Mouse (Mus musculus): ENCODE data around the gene Olfml3. TPM values are rescaled to one million over a fixed set of nuclear protein-coding genes. Genes with fewer than 3 reads are reported as not detected.

Gene Olfml3
- polyA plus RNA-seq (2015; fragmentation: Nextera tagmentation; extraction: Ambion mirVana) = 71.8 and 79.7 TPM in 2 replicates

DNA sequence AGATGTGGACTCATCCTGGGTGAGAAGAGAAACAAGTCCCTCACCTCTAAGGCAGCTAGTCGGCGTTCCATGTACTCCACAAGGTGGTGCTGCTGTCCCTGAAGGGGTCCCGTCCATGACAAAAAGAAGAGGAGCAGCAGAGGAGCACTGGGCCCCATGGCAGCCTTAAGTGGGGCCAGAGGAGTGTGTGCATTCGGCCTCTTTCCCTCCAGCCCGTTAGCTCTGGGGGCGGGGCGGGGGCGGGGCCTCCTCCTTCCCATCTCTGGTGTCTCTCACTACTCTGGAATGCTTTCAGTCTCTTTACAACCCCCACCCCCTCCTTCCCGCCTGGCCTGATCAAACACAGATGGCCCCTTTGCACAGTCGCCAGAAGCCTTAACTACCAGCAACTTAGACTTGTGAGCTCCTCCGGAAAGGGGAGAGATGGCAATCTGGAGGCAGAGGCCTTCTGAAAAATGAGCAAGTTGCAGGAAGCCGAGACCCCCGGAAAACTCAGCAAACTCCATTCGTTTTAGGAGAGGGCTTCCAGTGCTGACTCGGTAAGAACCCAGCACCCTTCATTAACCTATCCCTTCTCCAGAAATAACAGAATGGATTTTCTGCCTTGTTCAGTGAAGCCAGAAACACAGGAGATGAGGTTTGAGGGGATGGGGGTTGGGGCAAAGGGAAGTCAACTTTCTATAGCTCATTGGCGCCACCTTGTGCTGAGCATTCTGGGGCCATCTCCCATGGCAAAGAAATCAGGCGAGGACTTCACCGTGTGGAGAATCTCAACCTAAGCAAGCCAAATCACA lies at the start of gene Olfml3:
Gene Olfml3 (minus strand): TSS at position 224 of the 794 bp plus-strand sequence.
- Histone ChIP-seq H3K27ac (peak within 1 kb of the TSS; percentile 96), H3K27me3 (no peaks in the 10 kb centered on the region), H3K4me1 (peaks cover 51% of the 10 kb centered on the region), H3K9ac (peak within 1 kb of the TSS; percentile 29), H3K9me3 (no peaks in the 10 kb centered on the region), H3K4me3 (peak within 1 kb of the TSS; percentile 47), H3K4me2 (peak within 1 kb of the TSS; percentile 52), H3K36me3 (peaks cover 8% of the 10 kb centered on the region; the same call in 1 of the 2 replicates)
- peak; percentile 85 for ATAC-seq (ENCODE audit: insufficient number of reproducible peaks, low FRiP score, low TSS enrichment, low read depth)
- WGBS = under 1% methylated on average over 18 of the region's 18 CpGs

DNA sequence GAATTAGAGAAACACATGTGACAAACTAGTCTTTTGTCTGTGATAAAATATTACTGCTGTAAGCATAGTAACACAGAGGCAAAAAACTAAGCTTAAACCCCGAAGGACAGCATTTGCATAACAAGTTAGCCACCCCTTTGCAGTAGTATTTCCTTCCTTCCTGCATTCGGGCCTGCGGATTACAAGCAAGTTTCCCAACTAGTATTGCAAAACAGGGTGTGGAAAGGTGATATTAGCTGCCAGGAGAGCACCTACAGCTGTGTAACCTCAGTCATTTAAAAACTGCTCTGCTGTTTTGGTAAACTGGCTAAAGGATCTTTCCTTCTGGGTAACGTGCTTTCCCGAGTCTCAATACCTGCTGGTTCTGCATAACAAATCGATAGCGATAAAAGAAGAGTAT lies 49.4 kb upstream of the Olfml3 start:
- Histone ChIP-seq H3K4me1 (peaks cover 20% of the 10 kb centered on the region; the same call in 1 of the 2 replicates), H3K27ac (0 out of 2 replicates have a peak overlapping the region, but pooled peaks have one; percentile 1), H3K4me2 (no peak overlapping the region), H3K9ac (no peak overlapping the region), H3K27me3 (no peaks in the 10 kb centered on the region), H3K36me3 (no peaks in the 10 kb centered on the region), H3K4me3 (no peak overlapping the region), H3K9me3 (no peaks in the 10 kb centered on the region)
- 63% methylated on average over 7 of the region's 7 CpGs for WGBS
- no peak for ATAC-seq (ENCODE audit: insufficient number of reproducible peaks, low FRiP score, low TSS enrichment, low read depth)

DNA sequence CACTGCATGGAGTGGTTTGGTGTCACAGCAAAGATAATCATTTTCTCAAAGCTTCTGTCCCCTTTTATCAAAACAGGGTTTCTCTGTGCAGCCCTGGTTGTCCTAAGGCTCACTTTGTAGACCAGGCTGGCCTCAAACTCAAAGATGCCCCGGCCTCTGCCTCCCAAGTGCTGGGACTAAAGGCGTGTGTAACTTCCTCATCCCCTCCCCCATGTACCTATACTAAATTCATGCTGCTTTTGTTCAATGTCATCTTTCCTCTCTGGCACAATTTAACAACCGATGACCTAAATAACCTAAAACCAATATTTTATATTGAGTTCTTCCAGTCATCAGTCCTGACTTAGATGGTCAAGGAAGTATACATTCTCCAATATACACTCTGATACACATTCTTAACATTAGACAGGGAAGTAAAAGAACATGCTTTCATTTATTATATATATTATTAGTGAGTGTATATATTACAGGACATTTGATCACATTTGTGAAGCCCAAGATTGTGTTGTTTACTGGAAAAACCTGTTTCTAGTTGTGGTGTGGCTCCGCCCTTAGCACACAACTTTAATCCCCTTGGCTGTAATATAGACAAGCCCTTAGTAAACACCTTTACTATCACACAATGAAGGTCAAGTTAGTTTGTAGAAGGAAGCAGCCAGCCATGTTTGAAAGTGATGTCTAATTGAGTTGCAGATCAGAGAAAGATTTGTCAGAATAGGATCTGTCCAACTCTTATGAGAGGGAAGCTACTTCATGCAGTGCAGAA lies 45.2 kb upstream of the Olfml3 start:
- Histone ChIP-seq H3K4me1 (peaks cover 8% of the 10 kb centered on the region; the same call in 1 of the 2 replicates), H3K9me3 (no peaks in the 10 kb centered on the region), H3K4me3 (no peak overlapping the region), H3K27me3 (no peaks in the 10 kb centered on the region), H3K36me3 (peaks cover 1% of the 10 kb centered on the region; the same call in 1 of the 2 replicates), H3K9ac (no peak overlapping the region), H3K4me2 (no peak overlapping the region), H3K27ac (no peak overlapping the region)
- 83% methylated on average over 4 of the region's 4 CpGs for WGBS
- no peak for ATAC-seq (ENCODE audit: insufficient number of reproducible peaks, low FRiP score, low TSS enrichment, low read depth)

DNA sequence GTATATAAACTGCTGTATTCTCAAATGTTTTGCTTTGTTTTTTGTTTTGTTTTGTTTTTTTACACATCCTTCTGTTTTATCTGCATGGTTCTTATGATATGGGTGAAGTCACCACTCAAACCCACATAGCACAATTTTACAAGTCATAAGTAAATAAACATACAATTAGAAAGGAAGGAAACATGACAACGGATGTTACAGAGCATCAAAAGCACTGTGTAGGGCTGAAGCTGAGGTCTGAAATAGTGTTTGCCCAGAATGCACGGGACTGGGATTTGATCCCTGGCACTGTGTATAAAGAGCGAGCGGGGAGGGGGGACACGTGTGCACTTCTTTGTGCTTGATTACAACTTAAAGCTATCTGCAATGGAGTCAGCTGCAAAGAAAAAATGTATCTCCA lies 43.0 kb upstream of the Olfml3 start:
- no peak overlapping the region for H3K4me2 ChIP-seq
- no peak overlapping the region for H3K4me3 ChIP-seq
- ATAC-seq (ENCODE audit: insufficient number of reproducible peaks, low FRiP score, low TSS enrichment, low read depth) = no peak
- H3K9me3 ChIP-seq = no peaks in the 10 kb centered on the region
- H3K4me1 ChIP-seq = peaks cover 2% of the 10 kb centered on the region; the same call in 1 of the 2 replicates
- WGBS = 83% methylated on average over 5 of the region's 5 CpGs
- peaks cover 15% of the 10 kb centered on the region; the same call in 1 of the 2 replicates for H3K36me3 ChIP-seq
- no peak overlapping the region for H3K9ac ChIP-seq
- no peaks in the 10 kb centered on the region for H3K27me3 ChIP-seq
- no peak overlapping the region for H3K27ac ChIP-seq

DNA sequence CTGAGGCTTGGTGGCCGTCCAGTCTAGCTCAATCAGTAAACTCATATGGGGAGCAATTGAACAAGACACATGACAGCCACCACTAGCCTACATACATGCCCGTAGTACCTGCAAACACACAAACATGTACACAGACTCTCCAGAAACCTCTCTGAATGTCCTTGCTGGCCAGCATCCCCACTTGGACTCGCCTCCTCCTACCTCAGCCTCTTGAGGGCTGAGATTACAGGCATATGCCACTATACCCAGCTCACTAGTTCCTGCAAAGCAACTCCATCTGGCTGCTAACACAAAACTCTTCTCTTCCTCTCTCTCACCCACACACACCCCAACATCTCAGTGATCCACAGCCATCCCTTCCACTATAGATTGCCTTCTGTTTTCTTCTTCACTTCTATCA lies 42.5 kb upstream of the Olfml3 start:
- Histone ChIP-seq H3K27me3 (no peaks in the 10 kb centered on the region), H3K4me3 (no peak overlapping the region), H3K9ac (no peak overlapping the region), H3K4me1 (peaks cover 2% of the 10 kb centered on the region; the same call in 1 of the 2 replicates), H3K9me3 (no peaks in the 10 kb centered on the region), H3K27ac (no peak overlapping the region), H3K4me2 (no peak overlapping the region), H3K36me3 (peaks cover 17% of the 10 kb centered on the region; the same call in 1 of the 2 replicates)
- no peak for ATAC-seq (ENCODE audit: insufficient number of reproducible peaks, low FRiP score, low TSS enrichment, low read depth)
- 97% methylated on average over 3 of the region's 3 CpGs for WGBS

DNA sequence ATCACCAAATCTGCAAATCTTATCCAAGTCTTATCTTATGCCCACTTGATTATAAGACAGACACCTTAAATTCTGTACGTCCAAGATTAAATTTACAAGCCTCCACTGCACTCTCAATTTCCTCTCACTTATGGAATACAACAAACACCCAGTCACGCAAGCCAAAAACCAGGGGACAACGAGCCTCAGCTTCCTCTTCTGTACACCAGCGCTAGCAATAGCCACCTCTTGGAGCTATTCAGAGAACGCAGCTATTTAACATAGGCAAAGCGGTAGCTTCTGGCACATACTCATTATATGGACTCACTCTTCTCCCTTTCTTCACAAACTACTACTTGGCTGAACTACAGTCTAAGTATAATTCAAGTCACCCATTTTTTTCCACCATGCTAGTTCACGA lies 41.4 kb upstream of the Olfml3 start:
- no peaks in the 10 kb centered on the region for H3K27me3 ChIP-seq
- no peak overlapping the region for H3K9ac ChIP-seq
- no peak for ATAC-seq (ENCODE audit: insufficient number of reproducible peaks, low FRiP score, low TSS enrichment, low read depth)
- no peak overlapping the region for H3K4me3 ChIP-seq
- 78% methylated on average over 7 of the region's 7 CpGs for WGBS
- peaks cover 5% of the 10 kb centered on the region; the same call in 1 of the 2 replicates for H3K4me1 ChIP-seq
- peaks cover 17% of the 10 kb centered on the region; the same call in 1 of the 2 replicates for H3K36me3 ChIP-seq
- no peaks in the 10 kb centered on the region for H3K9me3 ChIP-seq
- H3K27ac ChIP-seq = no peak overlapping the region
- no peak overlapping the region for H3K4me2 ChIP-seq

DNA sequence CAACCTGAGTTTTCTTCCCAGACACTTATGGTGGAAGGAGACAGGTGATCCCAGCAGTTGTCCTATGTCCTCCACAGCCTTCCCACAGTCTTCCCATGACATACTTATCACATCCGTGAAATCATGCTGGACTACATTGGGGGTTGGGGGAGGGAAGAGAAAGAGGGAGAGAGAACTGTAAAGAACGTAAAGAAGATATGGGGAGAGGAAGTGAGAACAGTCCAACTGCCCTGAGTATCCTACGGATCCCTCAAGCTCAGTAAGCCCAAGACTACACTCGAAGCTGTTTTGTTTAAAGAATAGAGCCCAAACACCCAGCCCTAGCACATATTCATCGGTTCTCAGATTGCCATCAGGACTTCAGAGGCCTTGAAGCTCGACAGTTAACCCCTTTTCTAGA lies 40.9 kb upstream of the Olfml3 start:
- Histone ChIP-seq H3K27ac (no peak overlapping the region), H3K4me3 (no peak overlapping the region), H3K9me3 (no peaks in the 10 kb centered on the region), H3K36me3 (peaks cover 20% of the 10 kb centered on the region; the same call in 1 of the 2 replicates), H3K4me2 (no peak overlapping the region), H3K27me3 (no peaks in the 10 kb centered on the region), H3K9ac (no peak overlapping the region), H3K4me1 (peaks cover 6% of the 10 kb centered on the region; the same call in 1 of the 2 replicates)
- WGBS = 81% methylated on average over 6 of the region's 6 CpGs
- ATAC-seq (ENCODE audit: insufficient number of reproducible peaks, low FRiP score, low TSS enrichment, low read depth) = no peak

DNA sequence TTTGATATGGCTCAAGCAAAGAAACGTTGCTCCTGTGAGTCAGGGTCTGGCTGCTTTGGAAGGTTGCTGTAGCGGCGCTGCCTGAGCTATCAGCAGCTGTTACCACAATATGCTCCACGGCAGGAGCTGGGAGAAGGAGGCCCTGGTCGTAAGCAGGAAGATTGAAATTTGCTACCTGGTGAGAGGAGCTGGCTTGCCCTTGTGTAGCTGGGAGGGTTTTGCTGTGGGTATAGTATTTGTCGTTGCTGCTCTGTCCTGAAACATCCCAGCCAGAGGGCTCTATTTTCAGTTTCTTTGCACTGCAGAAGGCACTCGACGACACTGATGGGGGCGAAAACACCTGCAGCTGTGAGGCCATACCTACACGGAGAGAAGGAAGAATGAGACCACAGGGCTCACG lies 40.1 kb upstream of the Olfml3 start:
- H3K9ac ChIP-seq = no peak overlapping the region
- H3K9me3 ChIP-seq = no peaks in the 10 kb centered on the region
- ATAC-seq (ENCODE audit: insufficient number of reproducible peaks, low FRiP score, low TSS enrichment, low read depth) = no peak
- H3K4me1 ChIP-seq = peaks cover 6% of the 10 kb centered on the region; the same call in 1 of the 2 replicates
- no peak overlapping the region for H3K27ac ChIP-seq
- H3K4me2 ChIP-seq = no peak overlapping the region
- H3K36me3 ChIP-seq = peaks cover 20% of the 10 kb centered on the region; the same call in 1 of the 2 replicates
- no peak overlapping the region for H3K4me3 ChIP-seq
- 83% methylated on average over 11 of the region's 11 CpGs for WGBS
- H3K27me3 ChIP-seq = no peaks in the 10 kb centered on the region

DNA sequence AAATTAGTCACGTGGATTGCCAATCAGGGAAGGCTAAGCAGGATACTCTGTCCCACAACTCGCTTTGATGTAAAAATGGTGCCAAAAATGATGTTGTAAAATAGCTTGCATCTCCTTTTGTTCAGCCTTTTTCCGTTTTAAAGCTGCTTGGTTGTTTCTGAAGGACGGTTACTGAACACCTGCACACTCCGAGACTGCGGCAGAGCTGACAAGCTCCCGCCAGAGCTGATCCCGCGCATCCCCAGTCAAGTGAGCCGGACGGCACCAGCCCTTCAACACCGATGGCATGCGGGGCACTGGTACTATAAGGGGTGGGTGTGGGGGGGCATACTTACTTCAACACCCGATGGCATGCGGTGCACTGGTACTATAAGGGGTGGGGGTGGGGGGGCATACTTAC lies 36.2 kb upstream of the Olfml3 start:
- H3K27me3 ChIP-seq = no peaks in the 10 kb centered on the region
- no peak for ATAC-seq (ENCODE audit: insufficient number of reproducible peaks, low FRiP score, low TSS enrichment, low read depth)
- H3K4me3 ChIP-seq = no peak overlapping the region
- H3K27ac ChIP-seq = no peak overlapping the region
- no peaks in the 10 kb centered on the region for H3K9me3 ChIP-seq
- H3K4me2 ChIP-seq = no peak overlapping the region
- peaks cover 29% of the 10 kb centered on the region; the same call in 1 of the 2 replicates for H3K36me3 ChIP-seq
- H3K4me1 ChIP-seq = peaks cover 19% of the 10 kb centered on the region
- no peak overlapping the region for H3K9ac ChIP-seq
- WGBS = 67% methylated on average over 15 of the region's 15 CpGs

DNA sequence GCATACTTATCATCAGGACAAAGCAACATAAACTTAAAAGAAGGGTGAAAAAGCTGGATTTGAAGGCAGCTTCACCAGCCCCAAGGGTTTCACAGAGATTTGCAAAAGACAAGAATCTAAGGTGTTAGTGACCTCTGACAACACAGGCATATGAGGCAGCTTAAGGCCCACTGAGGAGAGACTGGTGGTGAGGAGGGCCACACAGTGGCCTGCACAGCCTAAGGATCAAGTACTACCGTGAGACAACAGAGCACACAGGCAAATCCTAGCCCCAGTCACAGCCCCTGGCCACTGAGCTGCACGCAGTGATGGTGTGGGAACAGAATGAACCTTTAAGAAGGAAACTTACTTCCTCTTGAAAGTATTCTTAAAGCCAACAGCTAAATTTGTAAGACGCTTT lies 35.7 kb upstream of the Olfml3 start:
- no peak for ATAC-seq (ENCODE audit: insufficient number of reproducible peaks, low FRiP score, low TSS enrichment, low read depth)
- Histone ChIP-seq H3K4me1 (peaks cover 19% of the 10 kb centered on the region), H3K27ac (no peak overlapping the region), H3K4me2 (no peak overlapping the region), H3K9ac (no peak overlapping the region), H3K36me3 (peaks cover 33% of the 10 kb centered on the region; the same call in 1 of the 2 replicates), H3K27me3 (no peaks in the 10 kb centered on the region), H3K4me3 (no peak overlapping the region), H3K9me3 (no peaks in the 10 kb centered on the region)
- 76% methylated on average over 3 of the region's 3 CpGs for WGBS

DNA sequence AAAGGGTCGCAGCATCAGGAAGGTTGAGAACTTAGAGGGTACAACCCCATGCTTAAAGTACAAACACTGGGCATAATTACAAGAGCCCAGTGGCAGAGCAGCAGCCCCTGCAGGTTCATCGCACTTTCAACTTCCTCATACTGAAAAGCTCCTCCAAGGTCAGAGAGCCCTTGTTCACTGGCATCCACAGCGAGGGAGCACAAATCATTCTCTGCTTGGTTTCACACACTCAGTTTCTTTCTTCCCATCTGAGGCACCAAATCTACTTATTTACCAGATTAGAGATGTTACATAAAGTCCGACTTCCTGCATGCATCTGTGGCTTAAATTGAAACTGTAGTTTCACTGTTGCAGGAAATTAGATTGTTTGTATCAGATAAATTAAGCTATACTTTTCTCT lies 35.0 kb upstream of the Olfml3 start:
- Histone ChIP-seq H3K4me1 (peaks cover 19% of the 10 kb centered on the region), H3K36me3 (peaks cover 34% of the 10 kb centered on the region; the same call in 1 of the 2 replicates)
- WGBS = 88% methylated on average over 4 of the region's 4 CpGs

More for the DNA sequence above, 35.0 kb upstream of the Olfml3 start:
- Histone ChIP-seq H3K27ac (no peak overlapping the region), H3K4me2 (no peak overlapping the region), H3K4me3 (no peak overlapping the region), H3K9ac (no peak overlapping the region), H3K27me3 (no peaks in the 10 kb centered on the region), H3K9me3 (no peaks in the 10 kb centered on the region)
- ATAC-seq (ENCODE audit: insufficient number of reproducible peaks, low FRiP score, low TSS enrichment, low read depth) = no peak

Measured in limb, embryonic 15.5 days (tissue).